In the genomic region with DNA sequence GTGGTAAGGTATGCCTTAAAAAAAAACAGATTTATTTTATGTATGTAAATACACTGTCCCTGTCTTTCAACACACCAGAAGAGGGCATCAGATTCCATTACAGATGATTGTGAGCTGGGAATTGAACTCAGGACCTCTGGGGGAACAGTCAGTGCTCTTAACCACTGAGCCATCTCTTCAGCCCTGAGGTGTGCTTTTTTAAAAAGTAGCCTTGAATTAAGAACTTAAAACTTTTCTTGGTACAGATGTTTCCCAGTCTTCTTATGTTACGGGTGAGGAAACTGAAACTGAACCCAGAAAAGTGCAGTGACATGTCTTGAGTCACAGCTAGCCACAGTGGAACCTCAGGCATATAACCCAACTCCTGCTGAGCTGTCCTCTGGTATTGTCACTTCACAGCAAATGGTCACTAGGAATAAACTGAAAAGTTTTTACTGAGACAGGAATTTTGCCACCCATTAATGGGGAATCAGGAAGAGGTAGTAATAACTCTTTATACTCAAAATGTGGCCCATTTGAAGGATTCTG, we compare ENCODE assay signal across 14 mouse cellular contexts. TPM values are rescaled to one million over a fixed set of nuclear protein-coding genes. Genes with fewer than 3 reads are reported as not detected.
DNase-seq lines count a peak whose midpoint lies in the region; ATAC-seq and TF ChIP-seq lines count a peak whose summit lies in the region.
"Had no signal": no experiment of that assay in that cellular context is flagged by ENCODE, and none has a peak within 500 bp of the region (broad histone marks: within the 10 kb centered on the region; RNA-seq: fewer than 3 reads in every experiment).

No protein-coding gene starts in this region.

- no peaks in the 10 kb centered on the region for H3K27me3 ChIP-seq in heart, embryonic 14.5 days (ENCODE audit: control insufficient read depth, insufficient read depth, low read length)
- no peaks in the 10 kb centered on the region for H3K27me3 ChIP-seq in heart, embryonic 10.5 days (ENCODE audit: insufficient read depth, poor library complexity, severe bottlenecking)
- no peaks in the 10 kb centered on the region for H3K27me3 ChIP-seq in megakaryocyte, embryonic 14.5 days (replicated peaks)
- H3K27me3 ChIP-seq in intestine, postnatal 0 days (replicated peaks; ENCODE audit: control insufficient read depth, insufficient read depth, low read length), result no peaks in the 10 kb centered on the region
- no peaks in the 10 kb centered on the region for H3K27me3 ChIP-seq in stomach, embryonic 16.5 days (ENCODE audit: control insufficient read depth, insufficient read depth, low read length)
- H3K27me3 ChIP-seq: embryonic facial prominence, embryonic 12.5 days; limb, embryonic 13.5 days had no signal

- peak; percentile 21; the same call in 1 of the 2 replicates for TF ChIP-seq CTCF in intestine, postnatal 0 days (IDR thresholded peaks at IDR 0.05; ENCODE audit: low read depth)

- H3K9ac ChIP-seq in heart, embryonic 14.5 days (ENCODE audit: low read length), result no peak overlapping the region
- no peak overlapping the region for H3K9ac ChIP-seq in intestine, postnatal 0 days (ENCODE audit: low read depth, low read length)
- no peak overlapping the region for H3K9ac ChIP-seq in stomach, embryonic 16.5 days (ENCODE audit: low read length)
- H3K9ac ChIP-seq: embryonic facial prominence, embryonic 12.5 days; forebrain, postnatal 0 days; limb, embryonic 13.5 days had no signal

- H3K4me2 ChIP-seq in heart, embryonic 14.5 days (ENCODE audit: low read length), result peak overlapping the region; percentile 11; the same call in 1 of the 2 replicates
- peak overlapping the region; percentile 21; the same call in 1 of the 2 replicates for H3K4me2 ChIP-seq in intestine, postnatal 0 days (replicated peaks; ENCODE audit: low read depth)
- peak overlapping the region; percentile 1; the same call in 1 of the 2 replicates for H3K4me2 ChIP-seq in stomach, embryonic 16.5 days (ENCODE audit: low read depth, low read length)
- H3K4me2 ChIP-seq: embryonic facial prominence, embryonic 12.5 days; limb, embryonic 13.5 days had no signal

- H3K9me3 ChIP-seq in heart, embryonic 14.5 days (ENCODE audit: control insufficient read depth, low read length), result no peaks in the 10 kb centered on the region
- H3K9me3 ChIP-seq in heart, embryonic 10.5 days, result no peaks in the 10 kb centered on the region
- no peaks in the 10 kb centered on the region for H3K9me3 ChIP-seq in megakaryocyte, embryonic 14.5 days
- H3K9me3 ChIP-seq in intestine, postnatal 0 days (ENCODE audit: control insufficient read depth), result no peaks in the 10 kb centered on the region
- no peaks in the 10 kb centered on the region for H3K9me3 ChIP-seq in stomach, embryonic 16.5 days (replicated peaks; ENCODE audit: control insufficient read depth, low read length)
- H3K9me3 ChIP-seq: embryonic facial prominence, embryonic 12.5 days; limb, embryonic 13.5 days had no signal

- H3K4me1 ChIP-seq in heart, embryonic 14.5 days (ENCODE audit: control insufficient read depth in 2 of 2, insufficient read depth in 2 of 2, low read length in 2 of 2), result 0 out of 4 replicates have a peak, but pooled peaks cover 0 to 4% of the 10 kb centered on the region in 2 experiments
- H3K4me1 ChIP-seq in heart, embryonic 10.5 days, result peaks cover 4% of the 10 kb centered on the region; the same call in 1 of the 2 replicates
- peaks cover 73% of the 10 kb centered on the region for H3K4me1 ChIP-seq in megakaryocyte, embryonic 14.5 days
- H3K4me1 ChIP-seq in intestine, postnatal 0 days (replicated peaks; ENCODE audit: control insufficient read depth, insufficient read depth, low read length), result no peaks in the 10 kb centered on the region
- no peaks in the 10 kb centered on the region; the same call in 1 of the 2 replicates for H3K4me1 ChIP-seq in stomach, embryonic 16.5 days (ENCODE audit: control insufficient read depth, insufficient read depth, low read length)
- H3K4me1 ChIP-seq: embryonic facial prominence, embryonic 12.5 days; limb, embryonic 13.5 days had no signal

- peaks cover 44% of the 10 kb centered on the region for H3K36me3 ChIP-seq in heart, embryonic 14.5 days (ENCODE audit: control insufficient read depth, insufficient read depth, low read length)
- H3K36me3 ChIP-seq in heart, embryonic 10.5 days, result peaks cover 61% of the 10 kb centered on the region
- H3K36me3 ChIP-seq in megakaryocyte, embryonic 14.5 days (replicated peaks; ENCODE audit: low read length), result peaks cover 66% of the 10 kb centered on the region
- H3K36me3 ChIP-seq in intestine, postnatal 0 days (ENCODE audit: control insufficient read depth, insufficient read depth), result peaks cover 15% of the 10 kb centered on the region
- no peaks in the 10 kb centered on the region for H3K36me3 ChIP-seq in stomach, embryonic 16.5 days (ENCODE audit: control insufficient read depth, insufficient read depth, low read length)

- no peak for DNase-seq in heart, embryonic 10.5 days (ENCODE audit: low spot score)
- no peak for DNase-seq in MN1 (ENCODE audit: low spot score)
- DNase-seq in frontal cortex, postnatal 14 days (ENCODE audit: low spot score in 2 of 2), result no peak
- DNase-seq: cerebellum, postnatal 10 days; forebrain, postnatal 0 days; layer of hippocampus, adult 9-11 months; spleen, adult 18-20 months had no signal

- 0 out of 4 replicates have a peak overlapping the region, but pooled peaks of 1 of the 2 experiments have one; percentile 2 for H3K27ac ChIP-seq in heart, embryonic 14.5 days (replicated peaks in 1 of 2; ENCODE audit: control insufficient read depth in 1 of 2, insufficient read depth in 1 of 2, low read depth in 2 of 2, low read length in 2 of 2)
- no peak overlapping the region for H3K27ac ChIP-seq in heart, embryonic 10.5 days
- H3K27ac ChIP-seq in intestine, postnatal 0 days (ENCODE audit: low read depth, low read length), result peak overlapping the region; percentile 88
- peak overlapping the region; percentile 62 for H3K27ac ChIP-seq in stomach, embryonic 16.5 days (ENCODE audit: low read length)
- H3K27ac ChIP-seq: embryonic facial prominence, embryonic 12.5 days; limb, embryonic 13.5 days had no signal

- 95% methylated on average over 1 of the region's 1 CpGs for WGBS in heart, embryonic 14.5 days
- 90% methylated on average over 1 of the region's 1 CpGs for whole genome bisulfite sequencing in heart, embryonic 10.5 days
- WGBS in intestine, postnatal 0 days, result 50% methylated on average over 1 of the region's 1 CpGs
- WGBS in stomach, embryonic 16.5 days, result 83% methylated on average over 1 of the region's 1 CpGs

- no peak overlapping the region for H3K4me3 ChIP-seq in heart, embryonic 14.5 days (ENCODE audit: control insufficient read depth in 1 of 2, insufficient read depth in 1 of 2, low read depth in 1 of 2, low read length in 2 of 2)
- H3K4me3 ChIP-seq in heart, embryonic 10.5 days, result no peak overlapping the region
- peak overlapping the region; percentile 88 for H3K4me3 ChIP-seq in megakaryocyte, embryonic 14.5 days (replicated peaks)
- no peak overlapping the region for H3K4me3 ChIP-seq in intestine, postnatal 0 days (ENCODE audit: low read depth, low read length)
- H3K4me3 ChIP-seq in stomach, embryonic 16.5 days (replicated peaks; ENCODE audit: low read length), result no peak overlapping the region
- H3K4me3 ChIP-seq: embryonic facial prominence, embryonic 12.5 days; limb, embryonic 13.5 days had no signal

- no peak for ATAC-seq in heart, embryonic 14.5 days (ENCODE audit: insufficient number of reproducible peaks, insufficient read depth, low FRiP score, low read depth)
- ATAC-seq in megakaryocyte, adult 5-6 weeks (ENCODE audit: poor library complexity, severe bottlenecking), result no peak
- no peak for ATAC-seq in intestine, postnatal 0 days
- no peak for ATAC-seq in stomach, embryonic 16.5 days (ENCODE audit: insufficient read depth, low FRiP score)
- ATAC-seq: forebrain, postnatal 0 days had no signal

RNA-seq across cellular contexts. Expression of gene Pcbp1, which starts 21.2 kb away (rescaled TPM):
- polyA plus RNA-seq in heart, embryonic 14.5 days (2014; fragmentation: Nextera tagmentation; extraction: Ambion mirVana), result 297 and 312 TPM in 2 replicates
- polyA plus RNA-seq in heart, embryonic 10.5 days (2016; fragmentation: Nextera tagmentation; extraction: Ambion mirVana), result 411 and 428 TPM in 2 replicates
- 984 and 2,235 TPM in 2 replicates for polyA plus RNA-seq in megakaryocyte, embryonic 14.5 days (2012; ENCODE audit: insufficient read depth, low replicate concordance)
- total RNA-seq in megakaryocyte, adult 5-6 weeks (2015), result 204 and 222 TPM in 2 replicates
- 58.9 and 76.8 TPM in 2 replicates for total RNA-seq in megakaryocyte, adult 5-6 weeks (2017)
- polyA plus RNA-seq in intestine, postnatal 0 days (2015; fragmentation: Nextera tagmentation; extraction: Ambion mirVana), result 326 and 327 TPM in 2 replicates
- polyA plus RNA-seq in stomach, embryonic 16.5 days (2015; fragmentation: Nextera tagmentation; extraction: Ambion mirVana), result 177 and 197 TPM in 2 replicates
